Mouse (Mus musculus) heart, adult 2 months (tissue): ENCODE measurements at regions not wholly inside any gene's neighbourhood (a gene's known extent, or its start where the extent isn't known, plus 50 kb on each side); places are given as distances from the start of the nearest gene placed in this dataset.

Source experiments
- CTCF ChIP-seq: fragments of 200-600 bp; IDR thresholded peaks from 2 replicates; pipeline ENCODE4 v1.8.1; 2022; ENCODE audit warnings: antibody characterized with exemption, mild to moderate bottlenecking, moderate library complexity
- EP300 ChIP-seq: fragments of 200-500 bp; IDR thresholded peaks from 2 replicates; pipeline ENCODE4 v1.6.1; 2011; ENCODE audit warnings: low read depth, low read length, control low read depth; ENCODE audit not compliant: insufficient read depth
- POLR2A ChIP-seq: fragments of 200-500 bp; IDR thresholded peaks from 2 replicates; pipeline ENCODE4 v1.6.1; 2011; ENCODE audit warnings: mild to moderate bottlenecking, low read depth, low read length, control low read depth; ENCODE audit not compliant: insufficient read depth

- TF ChIP-seq CTCF (no peak), POLR2A (no peak), EP300 (no peak)
These were observed 410.5 kb downstream of the Igsf11 start for GRCm38 (mm10) chr16:39302902-39303361.
